Mouse (Mus musculus): ENCODE results near the gene Slc7a1.

DNA sequence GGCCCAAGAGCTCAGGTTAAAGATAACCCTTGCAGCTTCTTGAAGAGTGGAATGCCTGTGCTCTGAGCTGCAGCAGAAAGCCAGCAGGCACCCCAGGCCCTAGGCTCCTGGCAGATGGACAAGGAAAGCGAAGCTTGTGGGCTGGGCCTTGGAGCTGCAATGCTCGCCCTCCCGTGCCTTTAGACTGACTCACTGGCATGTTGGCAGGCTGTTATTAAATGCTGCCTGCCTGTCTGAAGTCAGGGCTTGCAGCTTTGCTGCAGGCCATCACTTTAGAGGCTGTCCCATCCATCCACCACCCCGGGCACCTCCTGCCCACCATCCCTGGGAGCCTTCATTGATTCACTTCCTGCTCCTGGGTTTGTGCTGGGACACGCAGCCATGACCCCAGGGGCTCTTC, 44.0 kb upstream of the Slc7a1 start:
- TF ChIP-seq POLR2A (IDR thresholded peaks at IDR 0.05; ENCODE audit: borderline replicate concordance, extremely low read depth, low read depth, low read length): no peak
- TF ChIP-seq CTCF (IDR thresholded peaks at IDR 0.05; ENCODE audit: insufficient read depth, low read length): no peak

All from lung, adult 2 months (tissue).